Mouse (Mus musculus): ENCODE measurements at regions not wholly inside any gene's neighbourhood (a gene's known extent, or its start where the extent isn't known, plus 50 kb on each side); places are given as distances from the start of the nearest gene placed in this dataset.
A peak's percentile ranks its signal among the peaks of the same experiment; 100 is the strongest.

GRCm38 (mm10) chr11:57583636-57584277 lies 61.5 kb upstream of the Galnt10 start:
- DNase-seq (ENCODE audit: low read depth, low spot score) = peak; percentile 61

DNA sequence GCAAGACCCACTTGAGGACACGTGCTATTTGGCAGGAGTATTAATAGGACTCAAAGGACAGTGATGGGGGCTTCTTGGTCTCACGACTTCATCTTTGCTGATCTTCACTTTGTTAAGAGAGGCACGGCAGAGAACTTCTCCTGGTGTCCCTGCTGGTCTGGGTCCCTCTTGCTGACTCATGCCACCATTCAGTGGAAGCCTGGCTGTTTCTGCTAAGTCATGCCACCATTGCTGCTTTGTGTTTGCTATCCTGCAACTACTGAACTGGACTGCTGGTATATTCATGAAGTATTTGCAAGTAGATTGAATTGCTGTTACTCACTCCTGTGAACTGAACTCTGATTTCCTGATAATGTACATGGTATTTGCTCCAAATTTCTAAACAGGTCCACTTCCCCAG lies 59.6 kb upstream of the Galnt10 start:
- no peak for DNase-seq (ENCODE audit: low read depth, low spot score)

GRCm38 (mm10) chr11:57592228-57592748 lies 53.0 kb upstream of the Galnt10 start:
- DNase-seq (ENCODE audit: low read depth, low spot score) = no peak
